Mouse (Mus musculus): ENCODE measurements around the gene Osmr.

- no peak for TF ChIP-seq POLR2A (IDR thresholded peaks at IDR 0.05; ENCODE audit: low read depth, low read length)
- no peak for TF ChIP-seq CTCF (IDR thresholded peaks at IDR 0.05; ENCODE audit: extremely low read depth, insufficient read depth, insufficient read length, insufficient replicate concordance)
Measured at GRCm38 (mm10) chr15:6791648-6792047, 83.1 kb downstream of the Osmr start.

Measured in spleen, adult 2 months (tissue).